Mouse (Mus musculus) bone marrow macrophage, adult 2 months (primary cell): ENCODE results near the gene Sept9.

Source experiments
- CTCF ChIP-seq: IDR thresholded peaks from 2 replicates; pipeline ENCODE4 v1.5.1; 2012; ENCODE audit warnings: low read depth, mild to moderate bottlenecking, low read length, moderate library complexity
- POLR2A ChIP-seq: IDR thresholded peaks from 2 replicates; pipeline ENCODE4 v1.6.1; 2012; ENCODE audit warnings: mild to moderate bottlenecking, low read depth, low read length, borderline replicate concordance

DNA sequence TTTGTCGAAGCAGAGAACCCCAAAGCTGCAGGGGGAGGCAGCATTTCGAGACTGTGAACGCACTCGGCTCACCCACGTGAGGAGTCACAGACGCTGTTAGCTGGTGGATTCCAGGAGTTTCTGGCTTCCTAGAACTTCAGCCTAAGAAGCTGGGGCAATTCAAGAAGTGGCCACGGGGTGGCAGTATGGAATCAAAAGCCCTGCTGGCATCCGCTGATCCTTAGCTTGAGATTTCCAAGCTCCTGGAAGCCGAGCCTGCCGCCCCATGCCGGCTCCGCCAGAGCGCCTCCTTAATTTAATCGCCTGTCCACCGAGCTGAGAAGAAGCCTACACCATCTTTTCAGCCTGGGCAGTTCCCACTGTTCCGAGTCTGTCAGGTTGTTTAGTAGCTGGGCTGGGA lies 185.4 kb downstream of the Sept9 start:
- TF ChIP-seq CTCF = peak; percentile 31; the same call in 1 of the 2 replicates
- TF ChIP-seq POLR2A = no peak
